Mouse (Mus musculus): ENCODE data around the gene Smarca1.

Gene Smarca1

GRCm38 (mm10) chrX:47892431-47893024 lies at the start of gene Smarca1:
Gene Smarca1 (minus strand): TSS chrX:47892974.
- DNase-seq: no peak

- DNase-seq: peak in 1 of 2 experiments; percentile 19
These were observed 45.0 kb upstream of the Smarca1 start for GRCm38 (mm10) chrX:47937740-47938139.

- no peak for DNase-seq
These were observed 44.1 kb upstream of the Smarca1 start for GRCm38 (mm10) chrX:47936885-47937284.

- DNase-seq: no peak
These were observed 41.6 kb upstream of the Smarca1 start for GRCm38 (mm10) chrX:47934352-47934751.

GRCm38 (mm10) chrX:47930449-47930848 lies 37.7 kb upstream of the Smarca1 start:
- DNase-seq: no peak

- DNase-seq: no peak
These were observed 35.2 kb upstream of the Smarca1 start for GRCm38 (mm10) chrX:47927981-47928380.

GRCm38 (mm10) chrX:47920541-47920940 lies 27.8 kb upstream of the Smarca1 start:
- no peak for DNase-seq

GRCm38 (mm10) chrX:47916831-47917230 lies 24.1 kb upstream of the Smarca1 start:
- no peak for DNase-seq

GRCm38 (mm10) chrX:47913543-47913938 lies 20.8 kb upstream of the Smarca1 start:
- DNase-seq: no peak

- peak in 1 of 2 experiments; percentile 16 for DNase-seq
These were observed 20.2 kb upstream of the Smarca1 start for GRCm38 (mm10) chrX:47912904-47913542.

GRCm38 (mm10) chrX:47912306-47912792 lies 19.6 kb upstream of the Smarca1 start, which contains the start of gene Ocrl:
Gene Ocrl (plus strand): TSS chrX:47912387.
- peak; percentile 56 to 78 for DNase-seq

GRCm38 (mm10) chrX:47891907-47892430 lies 805 bp downstream of the Smarca1 start:
- peak in 1 of 2 experiments; percentile 7 for DNase-seq

GRCm38 (mm10) chrX:47891243-47891906 lies 1.4 kb downstream of the Smarca1 start:
- DNase-seq: no peak

GRCm38 (mm10) chrX:47887401-47887800 lies 5.4 kb downstream of the Smarca1 start:
- DNase-seq: no peak

- DNase-seq: no peak
These were observed 10.0 kb downstream of the Smarca1 start for GRCm38 (mm10) chrX:47882813-47883212.

- peak in 1 of 2 experiments; percentile 42 for DNase-seq
These were observed 12.7 kb downstream of the Smarca1 start for GRCm38 (mm10) chrX:47880052-47880451.

- no peak for DNase-seq
These were observed 34.2 kb downstream of the Smarca1 start for GRCm38 (mm10) chrX:47858544-47858943.

GRCm38 (mm10) chrX:47835835-47836195 lies 57.0 kb downstream of the Smarca1 start:
- DNase-seq: no peak

- no peak for DNase-seq
These were observed 57.5 kb downstream of the Smarca1 start for GRCm38 (mm10) chrX:47835098-47835834.

GRCm38 (mm10) chrX:47833431-47833830 lies 59.3 kb downstream of the Smarca1 start:
- DNase-seq: no peak

GRCm38 (mm10) chrX:47820566-47820965 lies 72.2 kb downstream of the Smarca1 start:
- DNase-seq: no peak

- no peak for DNase-seq
These were observed 84.1 kb downstream of the Smarca1 start for GRCm38 (mm10) chrX:47808717-47809116.

GRCm38 (mm10) chrX:47764440-47764839 lies 128.3 kb downstream of the Smarca1 start:
- DNase-seq: no peak
